Mouse (Mus musculus): ENCODE data around the gene Rps19bp1. TPM values are rescaled to one million over a fixed set of nuclear protein-coding genes. Genes with fewer than 3 reads are reported as not detected.
A peak's percentile ranks its signal among the peaks of the same experiment; 100 is the strongest.

Rps19bp1 gene
- polyA plus RNA-seq, 1 experiment: 14.4 TPM

DNA sequence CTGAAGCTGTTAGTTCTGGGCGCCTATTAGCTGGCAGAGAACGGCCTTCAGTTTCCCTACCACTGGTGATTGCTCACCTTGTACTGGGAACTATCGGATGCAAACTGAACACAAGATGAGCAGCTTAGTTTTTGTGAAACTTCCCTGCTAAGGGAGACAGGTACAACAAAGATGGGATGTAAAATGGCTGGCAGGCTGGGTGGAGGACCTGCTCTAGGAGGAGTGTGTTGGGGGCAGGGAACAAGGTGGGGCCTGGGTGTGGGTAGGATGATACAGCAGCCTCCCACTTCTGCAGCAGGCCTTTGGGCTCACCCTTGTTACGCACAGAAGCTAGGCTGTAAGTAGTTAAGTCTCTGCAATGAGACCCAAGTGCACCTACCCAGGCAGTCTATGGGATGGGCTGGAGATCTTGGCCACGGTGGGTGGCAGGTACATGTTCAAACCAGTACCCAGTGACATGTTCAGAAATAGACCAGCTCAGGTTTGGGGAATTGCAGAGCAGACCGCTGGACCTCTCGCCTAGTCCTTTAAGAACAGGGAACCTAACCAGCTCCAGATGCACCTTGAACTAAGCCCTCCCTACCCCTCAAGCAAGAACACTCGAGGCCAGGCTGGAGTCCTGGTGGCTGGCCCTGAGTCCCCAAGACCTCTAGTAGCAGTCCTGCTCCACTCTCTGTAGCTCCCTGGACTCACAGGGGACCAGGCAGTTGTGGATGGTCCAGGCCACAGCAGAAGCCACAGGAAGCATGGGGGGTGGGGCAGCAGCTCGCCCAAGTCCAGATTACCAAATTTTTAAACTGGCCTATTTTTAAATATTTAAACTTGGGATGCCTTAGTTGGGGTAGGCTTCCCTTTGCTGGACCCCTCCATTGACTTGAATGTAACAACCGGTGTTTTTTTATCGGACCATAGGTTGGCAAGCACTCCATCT, 5.6 kb downstream of the Rps19bp1 start:
- 52% methylated on average over 11 of the region's 11 CpGs for WGBS

DNA sequence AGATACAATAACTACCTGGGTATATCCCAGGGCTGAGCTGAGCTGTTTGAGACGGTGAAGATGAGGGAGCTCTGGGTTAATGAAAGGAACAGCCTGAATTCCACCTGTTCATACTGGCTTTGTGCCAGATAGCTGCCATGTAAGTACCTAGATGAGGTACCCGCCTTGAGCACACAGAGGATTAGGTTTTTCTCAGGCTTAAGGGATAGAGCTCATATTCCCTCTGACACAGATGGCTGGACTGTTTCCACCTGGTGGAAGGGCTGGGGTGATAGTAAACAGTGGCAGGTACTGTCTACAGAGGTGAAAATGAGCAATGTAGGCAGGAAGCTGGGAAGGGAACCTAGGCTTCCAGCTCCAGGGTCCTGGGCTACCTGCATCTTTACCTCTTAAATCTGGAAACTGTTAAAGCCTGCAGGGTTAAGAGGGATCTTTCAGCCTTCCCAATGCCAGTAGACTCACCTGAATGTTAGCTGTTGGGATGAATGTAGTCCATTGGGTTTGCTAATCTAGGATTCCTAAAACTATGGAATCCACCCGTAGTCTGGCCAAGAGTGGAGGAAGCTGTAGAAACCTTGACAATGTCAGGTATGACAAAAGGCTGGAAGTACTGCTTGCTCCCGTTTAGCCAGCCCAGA, 6.4 kb downstream of the Rps19bp1 start:
- peak; percentile 19 for DNase-seq
- TF ChIP-seq POLR2A (IDR thresholded peaks at IDR 0.05; ENCODE audit: borderline replicate concordance, extremely low read depth, low read depth, low read length) (0 out of 2 replicates have a peak, but pooled peaks have one; percentile 7), CTCF (IDR thresholded peaks at IDR 0.05; ENCODE audit: insufficient read depth, low read length) (no peak)
- WGBS: 22% methylated on average over 4 of the region's 4 CpGs
- no peak overlapping the region for H3K4me3 ChIP-seq (replicated peaks; ENCODE audit: extremely low read depth, low read depth, low read length)
- H3K4me1 ChIP-seq (ENCODE audit: control insufficient read depth, insufficient read depth, low read length): peaks cover 15% of the 10 kb centered on the region

More for the DNA sequence above, 5.6 kb downstream of the Rps19bp1 start:
- TF ChIP-seq POLR2A (IDR thresholded peaks at IDR 0.05; ENCODE audit: borderline replicate concordance, extremely low read depth, low read depth, low read length) (peak; percentile 33; the same call in 1 of the 2 replicates), CTCF (IDR thresholded peaks at IDR 0.05; ENCODE audit: insufficient read depth, low read length) (no peak)
- no peak for DNase-seq
- Histone ChIP-seq H3K4me3 (replicated peaks; ENCODE audit: extremely low read depth, low read depth, low read length) (no peak overlapping the region), H3K4me1 (ENCODE audit: control insufficient read depth, insufficient read depth, low read length) (peaks cover 18% of the 10 kb centered on the region)

DNA sequence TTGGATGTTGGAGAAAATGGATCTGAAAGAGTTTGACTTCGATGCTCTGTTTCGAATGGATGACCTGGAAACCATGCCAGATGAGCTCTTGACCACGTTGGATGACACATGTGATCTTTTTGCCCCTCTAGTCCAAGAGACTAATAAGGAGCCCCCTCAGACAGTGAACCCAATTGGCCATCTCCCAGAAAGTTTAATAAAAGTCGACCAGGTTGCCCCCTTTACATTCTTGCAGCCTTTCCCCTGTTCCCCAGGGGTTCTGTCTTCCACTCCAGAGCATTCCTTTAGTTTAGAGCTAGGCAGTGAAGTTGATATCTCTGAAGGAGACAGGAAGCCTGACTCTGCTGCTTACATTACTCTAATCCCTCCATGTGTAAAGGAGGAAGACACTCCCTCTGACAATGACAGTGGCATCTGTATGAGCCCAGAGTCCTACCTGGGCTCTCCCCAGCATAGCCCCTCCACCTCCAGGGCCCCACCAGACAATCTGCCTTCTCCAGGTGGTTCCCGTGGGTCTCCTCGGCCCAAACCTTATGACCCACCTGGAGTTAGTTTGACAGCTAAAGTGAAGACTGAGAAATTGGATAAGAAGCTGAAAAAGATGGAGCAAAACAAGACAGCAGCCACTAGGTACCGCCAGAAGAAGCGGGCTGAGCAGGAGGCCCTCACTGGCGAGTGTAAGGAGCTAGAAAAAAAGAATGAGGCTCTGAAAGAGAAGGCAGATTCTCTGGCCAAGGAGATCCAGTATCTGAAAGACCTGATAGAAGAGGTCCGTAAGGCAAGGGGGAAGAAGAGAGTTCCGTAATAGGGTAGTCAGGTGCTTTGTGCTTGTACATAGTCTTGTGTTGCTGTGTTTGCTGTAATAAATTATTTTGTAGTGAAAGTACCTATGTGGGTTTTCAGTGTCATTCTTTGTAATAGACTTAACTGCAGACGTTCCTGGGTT, 7.2 kb downstream of the Rps19bp1 start:
- DNase-seq: no peak
- TF ChIP-seq POLR2A (IDR thresholded peaks at IDR 0.05; ENCODE audit: borderline replicate concordance, extremely low read depth, low read depth, low read length) (0 out of 2 replicates have a peak, but pooled peaks have one; percentile 14), CTCF (IDR thresholded peaks at IDR 0.05; ENCODE audit: insufficient read depth, low read length) (no peak)
- 47% methylated on average over 12 of the region's 12 CpGs for WGBS
- H3K4me1 ChIP-seq (ENCODE audit: control insufficient read depth, insufficient read depth, low read length): peaks cover 15% of the 10 kb centered on the region
- no peak overlapping the region for H3K4me3 ChIP-seq (replicated peaks; ENCODE audit: extremely low read depth, low read depth, low read length)

DNA sequence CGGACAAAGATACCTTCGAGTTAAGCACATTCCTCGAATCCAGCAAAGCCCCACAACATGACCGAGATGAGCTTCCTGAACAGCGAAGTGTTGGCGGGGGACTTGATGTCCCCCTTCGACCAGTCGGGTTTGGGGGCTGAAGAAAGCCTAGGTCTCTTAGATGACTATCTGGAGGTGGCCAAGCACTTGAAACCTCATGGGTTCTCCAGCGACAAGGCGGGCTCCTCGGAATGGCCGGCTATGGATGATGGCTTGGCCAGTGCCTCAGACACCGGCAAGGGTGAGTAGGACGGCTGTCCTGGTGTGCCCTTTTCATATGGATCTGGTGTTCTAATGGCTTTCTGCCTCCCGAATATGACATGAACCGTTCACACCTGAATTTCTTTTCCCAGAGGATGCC, 7.9 kb downstream of the Rps19bp1 start:
- no peak for DNase-seq
- WGBS: 1% methylated on average over 16 of the region's 16 CpGs
- Histone ChIP-seq H3K4me3 (replicated peaks; ENCODE audit: extremely low read depth, low read depth, low read length) (peak overlapping the region; percentile 97), H3K4me1 (ENCODE audit: control insufficient read depth, insufficient read depth, low read length) (peaks cover 15% of the 10 kb centered on the region)
- no peak for TF ChIP-seq CTCF (IDR thresholded peaks at IDR 0.05; ENCODE audit: insufficient read depth, low read length)
- no peak for TF ChIP-seq POLR2A (IDR thresholded peaks at IDR 0.05; ENCODE audit: borderline replicate concordance, extremely low read depth, low read depth, low read length)

DNA sequence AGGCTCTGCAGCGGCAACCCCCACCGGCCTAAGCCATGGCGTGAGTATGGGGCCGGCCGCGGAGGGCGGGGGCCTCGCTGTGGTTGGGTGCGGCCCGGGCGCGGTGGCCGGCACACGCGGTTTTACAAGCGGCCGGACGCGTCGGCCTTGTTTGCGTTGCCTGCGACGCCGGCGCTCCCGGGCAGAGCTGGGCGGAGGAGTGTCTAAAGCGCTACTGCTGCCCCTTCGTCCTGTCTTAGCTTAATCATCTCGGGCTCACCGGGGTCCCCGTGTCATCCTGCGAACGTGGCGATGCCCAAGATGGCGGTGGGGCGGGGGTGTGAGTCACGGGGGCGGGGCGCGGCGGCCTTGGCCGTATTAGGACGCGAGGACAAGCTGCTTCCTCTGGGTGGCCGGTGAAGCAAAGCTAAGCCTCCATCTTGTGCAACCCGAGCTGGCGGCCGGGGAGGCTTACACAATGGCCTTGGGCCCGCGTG, 8.4 kb downstream of the Rps19bp1 start:
- Histone ChIP-seq H3K4me3 (replicated peaks; ENCODE audit: extremely low read depth, low read depth, low read length) (peak overlapping the region; percentile 97), H3K4me1 (ENCODE audit: control insufficient read depth, insufficient read depth, low read length) (peaks cover 15% of the 10 kb centered on the region)
- no peak for DNase-seq
- 1% methylated on average over 51 of the region's 51 CpGs for WGBS
- no peak; the same call in 1 of the 2 replicates for TF ChIP-seq POLR2A (IDR thresholded peaks at IDR 0.05; ENCODE audit: borderline replicate concordance, extremely low read depth, low read depth, low read length)
- no peak for TF ChIP-seq CTCF (IDR thresholded peaks at IDR 0.05; ENCODE audit: insufficient read depth, low read length)

DNA sequence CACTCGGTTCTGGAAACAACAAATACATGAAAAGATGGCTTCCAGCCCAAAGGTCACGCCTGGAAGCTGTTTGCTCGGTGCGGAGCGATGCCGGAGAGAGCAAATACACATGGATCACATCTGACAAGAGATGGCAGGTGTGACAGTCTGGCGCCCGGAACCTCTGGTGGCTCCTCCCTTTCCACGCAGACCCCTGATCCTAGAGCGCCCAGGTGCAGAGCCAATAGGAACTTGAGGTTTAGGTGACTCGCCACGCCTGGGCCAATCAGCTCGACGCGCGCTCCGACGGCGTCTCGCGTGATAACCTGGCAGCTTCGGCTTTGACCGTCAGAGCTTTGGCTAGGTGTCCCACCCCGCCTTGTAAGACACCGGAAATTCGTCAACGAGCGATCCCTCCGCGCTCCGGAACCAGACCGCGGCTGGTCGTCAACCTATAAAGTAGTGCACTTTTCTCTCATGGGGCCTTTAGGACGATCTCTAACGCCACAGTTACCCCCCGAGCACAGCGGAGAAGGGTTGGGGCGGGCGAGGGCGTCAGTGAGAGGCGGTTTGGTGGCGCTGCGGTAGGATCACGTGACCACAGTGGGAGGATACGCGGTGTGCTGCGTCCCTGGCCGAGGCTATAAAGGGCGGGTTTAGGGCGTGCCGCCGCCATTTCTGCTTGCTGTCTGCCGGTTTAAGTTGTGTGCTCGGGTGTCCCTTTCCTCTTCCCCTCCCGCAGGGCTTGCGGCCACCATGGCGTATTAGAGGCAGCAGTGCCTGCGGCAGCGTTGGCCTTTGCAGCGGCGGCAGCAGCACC, 9.1 kb downstream of the Rps19bp1 start, which contains the start of gene Atf4:
Gene Atf4 (plus strand): TSS at position 338 of the 799 bp plus-strand sequence.
- DNase-seq: peak; percentile 97
- Histone ChIP-seq H3K4me1 (ENCODE audit: control insufficient read depth, insufficient read depth, low read length) (peaks cover 15% of the 10 kb centered on the region), H3K4me3 (replicated peaks; ENCODE audit: extremely low read depth, low read depth, low read length) (peak within 1 kb of the TSS; percentile 97)
- under 1% methylated on average over 62 of the region's 62 CpGs for WGBS
- TF ChIP-seq POLR2A (IDR thresholded peaks at IDR 0.05; ENCODE audit: borderline replicate concordance, extremely low read depth, low read depth, low read length) (peak; percentile 100), CTCF (IDR thresholded peaks at IDR 0.05; ENCODE audit: insufficient read depth, low read length) (no peak)

DNA sequence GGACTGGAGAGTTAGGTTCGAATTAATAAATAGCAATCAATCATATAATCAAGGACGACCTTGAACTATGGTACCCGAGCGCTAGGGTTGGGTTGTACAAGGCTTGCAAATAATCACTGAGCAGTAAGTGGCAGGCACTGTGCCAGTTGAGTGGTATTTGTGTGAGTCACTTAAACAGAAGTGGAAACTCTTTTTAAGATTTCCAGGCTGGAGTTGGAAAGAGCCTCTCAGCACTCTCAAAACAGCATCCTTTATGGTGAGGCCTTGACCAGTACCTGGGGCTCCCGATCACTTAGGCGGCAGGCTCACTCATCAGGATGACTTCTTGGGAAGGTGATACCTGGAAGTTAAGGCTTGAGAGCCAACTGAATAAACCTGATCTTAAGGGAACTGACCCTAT, 9.9 kb downstream of the Rps19bp1 start:
- peak; percentile 18 for DNase-seq
- Histone ChIP-seq H3K4me3 (replicated peaks; ENCODE audit: extremely low read depth, low read depth, low read length) (peak overlapping the region; percentile 80), H3K4me1 (ENCODE audit: control insufficient read depth, insufficient read depth, low read length) (peaks cover 15% of the 10 kb centered on the region)
- 32% methylated on average over 6 of the region's 6 CpGs for WGBS
- TF ChIP-seq CTCF (IDR thresholded peaks at IDR 0.05; ENCODE audit: insufficient read depth, low read length) (no peak), POLR2A (IDR thresholded peaks at IDR 0.05; ENCODE audit: borderline replicate concordance, extremely low read depth, low read depth, low read length) (no peak)

DNA sequence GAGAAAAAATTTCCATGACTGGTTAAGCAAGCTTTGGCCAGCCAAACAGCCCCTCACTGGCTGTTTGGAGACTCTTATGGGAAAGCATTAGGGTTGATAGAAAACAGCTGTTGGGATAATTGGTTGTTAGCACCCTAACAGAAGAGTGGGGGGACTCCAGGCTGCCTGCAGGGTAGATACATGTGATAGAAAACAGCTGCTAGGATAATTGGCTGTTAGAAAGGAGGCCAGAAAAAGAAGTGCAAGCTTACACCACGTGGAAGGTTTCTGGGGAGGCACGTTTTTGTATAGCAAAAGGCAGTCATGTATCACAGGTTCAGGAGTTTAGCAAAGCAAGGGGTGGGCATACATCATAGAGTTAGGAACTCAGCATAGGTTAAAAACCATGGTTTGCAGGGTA, 10.6 kb downstream of the Rps19bp1 start:
- WGBS: 41% methylated on average over 2 of the region's 2 CpGs
- Histone ChIP-seq H3K4me3 (replicated peaks; ENCODE audit: extremely low read depth, low read depth, low read length) (no peak overlapping the region), H3K4me1 (ENCODE audit: control insufficient read depth, insufficient read depth, low read length) (peaks cover 15% of the 10 kb centered on the region)
- TF ChIP-seq POLR2A (IDR thresholded peaks at IDR 0.05; ENCODE audit: borderline replicate concordance, extremely low read depth, low read depth, low read length) (no peak), CTCF (IDR thresholded peaks at IDR 0.05; ENCODE audit: insufficient read depth, low read length) (no peak)
- DNase-seq: no peak

Measured in lung, adult 2 months (tissue).